Mouse (Mus musculus) lung, postnatal 10 days (tissue): Measurements from ENCODE around the gene Nos1ap.

ENCODE experiments used
- DNase-seq: peaks from one replicate; pipeline ENCODE4 v3.0.0; 2021

Nos1ap gene

DNA sequence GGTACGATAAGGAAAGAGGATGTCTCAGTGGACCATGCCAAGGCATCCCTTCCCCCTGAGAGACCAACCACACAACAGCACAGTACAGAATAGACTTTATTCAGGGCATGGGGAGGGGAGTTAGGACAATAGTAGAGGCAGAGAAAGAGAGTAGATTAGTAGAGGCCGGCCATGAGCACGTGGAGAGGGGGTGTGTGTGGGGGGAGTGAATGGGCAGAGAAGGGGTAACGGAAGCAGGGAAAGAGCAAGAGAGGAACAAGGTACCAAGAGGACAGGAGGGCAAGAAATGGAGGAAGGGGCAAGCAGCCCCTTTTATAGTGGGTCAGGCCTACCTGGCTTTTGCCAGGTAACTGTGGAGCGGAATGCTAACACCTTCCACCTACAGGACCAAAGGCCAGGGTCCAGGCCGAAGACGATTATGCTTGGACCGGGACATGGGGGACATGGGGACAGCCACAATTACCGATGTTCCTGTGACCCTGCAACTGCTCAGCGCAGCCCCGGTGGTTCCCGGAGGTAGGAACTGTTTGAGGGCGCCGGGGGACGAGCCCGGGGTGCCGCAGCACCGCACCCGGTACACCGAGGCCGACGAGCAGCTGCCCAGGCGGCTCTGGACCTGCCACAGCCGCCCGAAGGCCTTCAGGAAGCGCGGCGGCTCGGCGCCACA is 334.6 kb downstream of the Nos1ap start:
- no peak for DNase-seq
